Mouse (Mus musculus) ZHBTc4 (cell line): Measurements from ENCODE around the gene Angel1.

Source experiments
- DNase-seq: peaks from one replicate; pipeline ENCODE4 v3.0.0-alpha.2; 2011; ENCODE audit warnings: low read depth, low spot score

Gene Angel1

DNA sequence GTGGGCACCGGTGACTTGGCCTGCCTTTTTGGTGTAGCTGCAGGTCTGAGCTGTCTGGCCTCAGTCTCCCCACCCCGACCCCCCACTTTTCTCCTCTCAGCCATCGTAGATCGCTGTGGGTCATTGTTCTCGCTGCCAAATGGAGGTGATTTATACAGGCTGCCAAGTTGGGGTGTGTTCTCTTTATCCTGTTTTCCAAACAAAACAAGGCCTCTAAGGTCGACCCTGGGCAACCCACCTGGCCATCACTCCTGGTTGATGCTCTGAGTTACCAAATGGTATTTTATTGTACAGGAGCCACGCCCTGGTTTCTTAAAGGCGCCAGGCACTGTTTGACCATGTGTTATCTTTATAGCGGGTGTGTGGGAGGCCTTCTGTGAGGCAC is 46.7 kb downstream of the Angel1 start:
- no peak for DNase-seq

DNA sequence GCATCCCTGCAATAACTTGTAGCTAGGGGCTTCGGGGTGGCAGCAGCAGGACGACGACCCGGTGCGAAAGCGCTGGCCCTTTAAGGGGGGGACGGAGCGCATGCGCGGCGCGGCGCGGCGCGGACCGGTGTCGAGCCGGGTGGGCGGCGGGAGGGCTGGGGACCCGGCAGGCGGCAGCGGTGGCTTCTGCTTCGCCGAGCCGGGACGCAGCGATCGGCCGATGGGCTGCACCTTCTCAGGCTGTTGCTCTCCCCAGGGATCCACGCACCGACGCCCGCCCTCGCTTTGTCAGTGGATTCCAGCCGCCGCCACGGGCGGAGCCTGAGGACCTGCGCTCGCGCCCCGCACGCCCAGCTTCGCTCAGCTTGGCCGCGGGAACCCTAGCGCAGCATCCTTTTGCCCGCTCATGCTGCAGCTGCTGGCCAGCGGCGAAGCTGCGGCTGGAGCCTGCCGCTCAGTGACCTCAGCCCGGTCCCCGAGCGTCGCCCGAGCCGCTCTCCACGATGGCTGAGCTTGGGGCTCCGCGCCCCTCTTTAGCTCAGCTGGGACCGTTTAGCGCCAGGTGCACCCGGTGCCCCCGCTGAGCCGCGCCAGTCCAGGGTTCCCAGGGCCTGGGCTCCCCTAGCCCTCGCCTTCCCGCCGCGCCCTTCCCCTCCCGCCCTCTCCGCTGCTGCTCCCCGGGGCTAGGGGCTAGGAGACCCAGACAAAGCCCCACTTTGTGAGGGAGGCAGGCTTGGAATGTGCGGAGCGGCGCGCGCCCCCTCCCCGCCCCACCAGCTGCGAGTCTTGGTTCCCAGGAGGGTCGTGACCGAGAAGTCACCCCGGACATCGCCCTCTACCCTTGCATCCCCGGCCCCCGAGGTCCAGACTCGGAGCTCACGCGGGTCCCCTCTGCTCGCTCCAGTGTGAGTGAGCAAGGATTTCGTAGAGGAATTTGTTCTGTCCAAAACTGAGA is 47.4 kb downstream of the Angel1 start, which contains the start of gene Vash1:
TSS of gene Vash1 (plus strand) at position 110 of the 955 bp plus-strand sequence.
- DNase-seq = peak; percentile 78

DNA sequence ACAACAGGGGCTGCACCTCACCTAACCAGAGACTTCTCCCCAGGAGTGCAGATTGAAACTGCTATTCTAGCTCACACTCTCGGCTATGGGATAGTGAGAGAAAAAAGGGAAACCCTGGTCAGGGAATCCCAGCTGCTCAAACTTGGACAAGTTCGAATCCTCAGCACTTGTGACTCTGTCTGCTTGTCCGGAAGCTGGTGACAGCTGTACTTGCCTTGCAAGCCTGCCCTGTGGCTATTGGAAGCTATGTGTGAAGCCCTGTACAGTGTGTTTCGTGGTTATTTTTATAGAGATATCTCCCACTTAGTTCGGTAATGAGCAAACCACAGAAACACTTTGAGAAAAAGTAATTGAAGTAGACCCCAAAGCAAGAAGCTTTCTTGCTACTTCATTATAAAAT is 53.8 kb downstream of the Angel1 start:
- DNase-seq = no peak

DNA sequence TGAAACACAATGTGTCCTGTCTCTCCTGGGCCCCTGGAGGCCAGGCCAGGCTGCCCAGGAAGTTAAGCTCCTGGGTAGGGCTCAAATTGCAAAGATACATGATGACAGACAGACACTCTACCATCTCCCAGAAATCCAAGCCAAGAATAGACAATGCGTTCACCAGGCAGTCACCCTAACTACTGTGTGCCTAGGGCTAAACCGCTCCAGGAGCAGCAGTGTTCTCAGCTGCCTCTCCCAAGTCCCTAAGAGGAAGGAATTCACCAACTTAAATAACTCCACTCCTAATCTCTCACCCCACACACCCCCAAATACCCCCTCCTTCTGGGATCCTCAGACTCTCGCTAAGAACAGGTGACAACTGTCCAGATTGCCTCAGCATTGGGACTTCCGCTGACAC is 54.2 kb downstream of the Angel1 start:
- no peak for DNase-seq

DNA sequence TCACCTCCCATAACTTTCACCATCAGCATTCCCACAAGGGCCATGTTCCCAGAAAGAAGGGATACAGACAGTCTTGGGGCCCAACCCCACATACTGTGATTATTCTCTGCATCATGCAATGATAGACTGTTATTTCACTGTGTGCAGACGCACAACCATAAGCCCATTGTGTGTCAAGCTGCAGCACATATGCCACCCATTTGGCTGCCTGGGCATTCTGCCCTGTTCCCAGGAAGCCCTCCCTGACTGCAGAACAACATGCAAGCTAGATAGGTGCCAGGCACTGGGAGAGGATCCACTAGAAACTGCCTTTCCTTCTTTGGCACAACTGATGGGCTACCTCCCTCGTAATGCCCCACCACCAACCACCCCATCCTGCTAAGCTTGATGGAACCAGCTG is 57.9 kb downstream of the Angel1 start:
- DNase-seq = no peak

DNA sequence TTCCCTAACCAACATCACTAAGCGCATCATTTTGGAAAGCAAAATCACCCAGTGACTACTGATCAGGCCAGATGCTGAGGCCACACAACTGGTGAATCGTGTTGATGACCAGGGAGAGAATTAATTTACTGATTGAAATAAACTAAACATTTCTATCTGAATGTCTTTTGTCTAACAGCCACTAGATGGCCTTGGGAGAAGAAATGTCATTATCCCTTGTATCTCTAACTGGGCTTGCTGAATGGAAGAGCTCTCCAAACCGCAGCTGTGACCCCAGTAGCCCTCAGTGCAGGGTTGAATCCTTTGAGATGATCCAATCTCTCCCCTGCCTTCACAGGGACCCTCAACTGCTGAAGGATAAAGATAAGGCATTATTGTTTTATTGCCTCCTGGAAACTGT is 60.6 kb downstream of the Angel1 start:
- no peak for DNase-seq

DNA sequence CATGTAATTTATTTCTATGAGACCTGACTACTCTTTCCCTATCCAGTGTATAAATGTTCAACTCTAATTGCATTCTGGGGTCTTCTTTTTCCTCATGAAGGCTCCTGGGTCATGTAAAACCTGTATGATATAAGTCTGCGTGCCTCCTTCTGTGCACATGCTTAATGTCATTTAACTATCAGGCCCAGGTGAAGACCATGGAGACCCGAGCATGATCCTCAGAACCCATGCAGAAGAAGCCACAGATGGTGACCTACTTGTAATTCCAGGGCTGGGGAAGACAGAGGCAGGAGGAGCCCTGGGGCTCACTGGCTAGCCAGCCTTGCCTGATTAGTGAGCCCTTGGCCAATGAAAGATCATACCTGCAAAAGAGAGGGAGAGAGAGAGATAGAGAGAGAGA is 65.8 kb downstream of the Angel1 start:
- no peak for DNase-seq

DNA sequence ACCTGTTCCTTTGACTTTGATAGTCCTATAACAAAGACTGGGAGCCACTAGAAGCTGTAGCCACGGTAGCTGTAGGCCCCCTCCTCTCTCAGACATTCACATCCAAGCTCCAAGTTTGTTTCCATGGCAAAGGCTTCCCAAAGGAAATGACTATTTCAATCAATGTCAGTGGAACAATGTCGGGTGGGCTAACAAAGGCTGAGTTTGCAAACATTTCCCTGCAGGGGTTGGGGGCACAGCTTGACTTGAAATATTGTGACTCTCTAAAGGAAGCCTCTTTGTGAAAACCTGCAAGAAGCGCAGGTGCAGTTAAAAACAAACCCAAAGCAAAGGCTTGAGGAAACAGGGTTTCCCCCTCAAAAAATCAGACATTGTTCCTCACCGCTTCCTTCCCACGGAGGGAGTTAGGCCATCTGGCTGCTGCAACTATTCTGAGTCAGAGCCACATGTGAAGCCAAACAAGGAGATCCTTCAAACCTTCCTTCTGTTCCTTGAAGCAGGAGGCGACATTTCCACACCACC is 66.8 kb downstream of the Angel1 start:
- no peak for DNase-seq

DNA sequence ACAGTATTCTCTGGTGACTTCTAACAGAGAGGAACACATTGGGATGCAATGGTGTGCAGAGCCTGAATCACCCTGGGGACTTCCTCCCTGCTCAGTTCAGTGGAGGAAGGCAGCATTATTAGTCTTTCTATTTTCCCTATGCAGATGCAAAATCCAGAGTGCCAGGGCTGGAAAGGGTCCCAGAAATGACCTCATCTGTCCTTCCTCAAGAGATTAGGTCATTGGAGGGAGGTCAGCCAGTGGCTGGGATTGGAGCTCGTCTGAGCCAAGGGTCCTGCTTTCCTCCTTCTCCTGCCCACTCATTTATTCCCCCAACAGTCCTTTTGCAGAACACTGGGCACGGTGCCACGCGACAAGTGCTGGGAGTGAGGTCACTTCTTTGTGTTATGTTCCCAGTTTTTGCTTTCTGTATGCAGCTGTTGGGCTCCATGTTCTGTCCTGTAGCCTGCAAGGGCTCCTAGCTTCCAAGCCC is 73.7 kb downstream of the Angel1 start:
- no peak for DNase-seq

DNA sequence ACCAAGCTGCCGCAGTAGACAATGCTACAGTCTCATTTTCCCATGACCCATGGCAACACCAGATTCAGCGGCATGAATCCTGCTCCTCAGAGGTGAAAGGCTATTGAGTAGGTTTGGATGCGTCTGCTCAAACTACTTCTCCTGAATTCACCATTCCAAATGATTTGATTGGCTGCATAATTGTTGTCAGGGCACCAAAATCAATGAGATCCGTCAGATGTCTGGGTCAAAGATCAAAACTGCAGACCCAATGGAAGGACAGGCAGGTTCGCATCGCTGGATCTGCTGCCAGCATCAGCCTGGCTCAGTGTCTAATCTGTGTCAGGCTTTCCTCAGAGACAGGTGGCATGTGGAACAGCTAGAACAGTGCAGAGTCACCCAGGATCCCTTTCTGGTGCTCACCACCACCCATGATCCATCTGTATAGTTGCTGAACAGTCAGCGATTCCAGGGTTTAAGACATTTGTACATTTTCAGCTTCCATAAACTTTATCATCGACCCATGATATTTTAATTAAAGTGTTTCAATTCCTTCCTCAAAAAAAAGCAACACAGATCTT is 74.9 kb downstream of the Angel1 start:
- DNase-seq = no peak
